Mouse (Mus musculus) cerebellum, adult 9-10 months (tissue): Measurements from ENCODE around the gene Pxk.
"Not testable (repeated sequence)": the region's sequence is repeated elsewhere in the genome, so short reads cannot be mapped to it uniquely, and the experiment has no call there.

Experiments
- DNase-seq: peaks from one replicate; pipeline ENCODE4 v3.0.0; 2022

Pxk gene

GRCm38 (mm10) chr14:8108047-8108446, 10.0 kb downstream of the Pxk start:
- no peak for DNase-seq

- no peak for DNase-seq
These were observed 11.0 kb downstream of the Pxk start for GRCm38 (mm10) chr14:8108976-8109375.

GRCm38 (mm10) chr14:8111545-8111944, 13.5 kb downstream of the Pxk start:
- no peak for DNase-seq

- DNase-seq: no peak
These were observed 14.0 kb downstream of the Pxk start for GRCm38 (mm10) chr14:8112036-8112435.

- DNase-seq: peak; percentile 53
These were observed 15.6 kb downstream of the Pxk start for GRCm38 (mm10) chr14:8113616-8114015.

GRCm38 (mm10) chr14:8114306-8114705, 16.3 kb downstream of the Pxk start:
- DNase-seq: no peak

GRCm38 (mm10) chr14:8114756-8115155, 16.7 kb downstream of the Pxk start:
- DNase-seq: no peak

GRCm38 (mm10) chr14:8115772-8116171, 17.8 kb downstream of the Pxk start:
- DNase-seq: no peak

GRCm38 (mm10) chr14:8117371-8117770, 19.4 kb downstream of the Pxk start:
- DNase-seq: no peak

GRCm38 (mm10) chr14:8119454-8119853, 21.4 kb downstream of the Pxk start:
- no peak for DNase-seq

GRCm38 (mm10) chr14:8119904-8120303, 21.9 kb downstream of the Pxk start:
- DNase-seq: no peak

GRCm38 (mm10) chr14:8123141-8123540, 25.1 kb downstream of the Pxk start:
- DNase-seq: peak; percentile 65

- not testable (repeated sequence) for DNase-seq
These were observed 25.6 kb downstream of the Pxk start for GRCm38 (mm10) chr14:8123611-8124010.

- DNase-seq: no peak
These were observed 26.3 kb downstream of the Pxk start for GRCm38 (mm10) chr14:8124046-8124881.

- no peak for DNase-seq
These were observed 30.0 kb downstream of the Pxk start for GRCm38 (mm10) chr14:8127971-8128370.

GRCm38 (mm10) chr14:8132789-8133188, 34.8 kb downstream of the Pxk start:
- no peak for DNase-seq

- DNase-seq: no peak
These were observed 36.2 kb downstream of the Pxk start for GRCm38 (mm10) chr14:8134234-8134633.

GRCm38 (mm10) chr14:8135130-8135529, 37.1 kb downstream of the Pxk start:
- DNase-seq: peak; percentile 81

- DNase-seq: no peak
These were observed 42.0 kb downstream of the Pxk start for GRCm38 (mm10) chr14:8139724-8140710.

GRCm38 (mm10) chr14:8141131-8141530, 43.1 kb downstream of the Pxk start:
- DNase-seq: no peak

- no peak for DNase-seq
These were observed 47.9 kb downstream of the Pxk start for GRCm38 (mm10) chr14:8145594-8146558.

- DNase-seq: no peak
These were observed 48.7 kb downstream of the Pxk start for GRCm38 (mm10) chr14:8146611-8147223.
